Mouse (Mus musculus) frontal cortex, postnatal 10 days (tissue): ENCODE data around the gene Cdc7.

ENCODE experiments used
- DNase-seq, 2 experiments: peaks; one replicate each; pipeline ENCODE4 v3.0.0; 2022; ENCODE audit warnings: low spot score in 2 of 2, mixed read lengths in 1 of 2

The Cdc7 gene

GRCm38 (mm10) chr5:106991300-106991929, 27.3 kb downstream of the Cdc7 start:
- DNase-seq = no peak

- DNase-seq = no peak
Measured at GRCm38 (mm10) chr5:106994716-106995115, 30.6 kb downstream of the Cdc7 start.

GRCm38 (mm10) chr5:106995886-106996538, 31.9 kb downstream of the Cdc7 start:
- DNase-seq = peak; percentile 19 to 42

- no peak for DNase-seq
Measured at GRCm38 (mm10) chr5:106996539-106997244, 32.6 kb downstream of the Cdc7 start.

GRCm38 (mm10) chr5:107001396-107002090, 37.4 kb downstream of the Cdc7 start:
- no peak for DNase-seq

GRCm38 (mm10) chr5:107002091-107002416, 37.9 kb downstream of the Cdc7 start:
- no peak for DNase-seq

- DNase-seq = no peak
Measured at GRCm38 (mm10) chr5:107009721-107010120, 45.6 kb downstream of the Cdc7 start.

- DNase-seq = no peak
Measured at GRCm38 (mm10) chr5:107010300-107010699, 46.2 kb downstream of the Cdc7 start.

GRCm38 (mm10) chr5:107011316-107012029, 47.4 kb downstream of the Cdc7 start:
- DNase-seq = no peak

GRCm38 (mm10) chr5:107012030-107012715, 48.1 kb downstream of the Cdc7 start:
- DNase-seq = no peak

GRCm38 (mm10) chr5:107013393-107013792, 49.3 kb downstream of the Cdc7 start:
- DNase-seq = no peak

- no peak for DNase-seq
Measured at GRCm38 (mm10) chr5:107014146-107014545, 50.0 kb downstream of the Cdc7 start.

- DNase-seq = no peak
Measured at GRCm38 (mm10) chr5:107015046-107015421, 50.9 kb downstream of the Cdc7 start.

GRCm38 (mm10) chr5:107015422-107016081, 51.4 kb downstream of the Cdc7 start:
- no peak for DNase-seq

- DNase-seq = no peak
Measured at GRCm38 (mm10) chr5:107016538-107016937, 52.4 kb downstream of the Cdc7 start.

GRCm38 (mm10) chr5:107017544-107017943, 53.4 kb downstream of the Cdc7 start:
- no peak for DNase-seq

GRCm38 (mm10) chr5:107019057-107019456, 54.9 kb downstream of the Cdc7 start:
- DNase-seq = no peak

GRCm38 (mm10) chr5:107019904-107020303, 55.8 kb downstream of the Cdc7 start:
- DNase-seq = no peak

- DNase-seq = no peak
Measured at GRCm38 (mm10) chr5:107020366-107020765, 56.2 kb downstream of the Cdc7 start.

GRCm38 (mm10) chr5:107021291-107022063, 57.4 kb downstream of the Cdc7 start:
- DNase-seq = no peak
